Mouse (Mus musculus) liver, embryonic 14.5 days (tissue): Measurements from ENCODE around the gene Jmjd1c.

Experiments
- CTCF ChIP-seq: IDR thresholded peaks from 2 replicates; pipeline ENCODE4 v1.5.1; 2016; ENCODE audit warnings: antibody characterized with exemption, low read depth, control low read depth
- EP300 ChIP-seq: IDR thresholded peaks from 2 replicates; pipeline ENCODE4 v1.6.1; 2016; ENCODE audit warnings: antibody characterized with exemption, low read depth

DNA sequence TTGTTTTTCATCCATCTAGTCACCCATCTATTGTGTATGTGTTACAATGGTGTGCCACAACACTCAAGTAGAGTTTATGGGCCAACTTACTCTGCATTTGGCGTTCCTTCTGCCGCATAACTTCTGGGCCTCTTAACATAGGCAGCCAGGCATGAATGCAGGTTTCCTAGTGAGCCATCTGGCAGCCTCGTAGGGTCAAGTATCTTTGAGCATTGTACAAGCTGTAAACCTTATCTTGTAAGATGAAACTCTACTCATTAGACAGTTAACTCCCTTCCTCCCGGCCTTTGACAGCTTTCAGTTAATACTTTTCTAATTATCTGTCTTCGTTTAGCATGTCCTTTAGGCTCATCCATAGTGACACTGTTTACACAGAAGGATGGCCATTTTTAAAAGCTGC is 125.4 kb downstream of the Jmjd1c start:
- TF ChIP-seq EP300 (no peak), CTCF (no peak)
